Mouse (Mus musculus) midbrain, embryonic 14.5 days (tissue): ENCODE results near the gene Nudcd3. TPM values are rescaled to one million over a fixed set of nuclear protein-coding genes. Genes with fewer than 3 reads are reported as not detected.

Experiments used
- ATAC-seq: fragments of 200-750 bp; cut with Nextera tagmentation; 2 replicates; pipeline ENCODE4 v1.8.0; 2017; ENCODE audit warnings: moderate number of reproducible peaks, moderate library complexity; ENCODE audit not compliant: low FRiP score, low TSS enrichment
- DNase-seq: peaks from one replicate; pipeline ENCODE4 v3.0.0-alpha.2; 2015
- H3K27ac ChIP-seq: fragments of 300-500 bp; sonication (generic); replicated peaks from 2 replicates; pipeline ENCODE4 v1.5.1; 2014; ENCODE audit warnings: mild to moderate bottlenecking, low read depth, low read length, moderate library complexity
- H3K27me3 ChIP-seq: fragments of 300-500 bp; sonication (generic); 2 replicates; pipeline ENCODE4 v1.6.1; 2014; ENCODE audit warnings: low read length, control low read depth, mixed read lengths; ENCODE audit not compliant: control insufficient read depth, insufficient read depth
- H3K36me3 ChIP-seq: fragments of 300-500 bp; sonication (generic); 2 replicates; pipeline ENCODE4 v1.6.1; 2014; ENCODE audit warnings: low read length, control low read depth; ENCODE audit not compliant: control insufficient read depth, insufficient read depth
- H3K4me1 ChIP-seq: fragments of 300-500 bp; sonication (generic); 2 replicates; pipeline ENCODE4 v1.6.1; 2014; ENCODE audit warnings: mild to moderate bottlenecking, antibody characterized with exemption, low read length, control low read depth; ENCODE audit not compliant: control insufficient read depth, insufficient read depth
- H3K4me2 ChIP-seq: fragments of 300-500 bp; sonication (generic); 2 replicates; pipeline ENCODE4 v1.6.1; 2014; ENCODE audit warnings: mild to moderate bottlenecking, low read length, moderate library complexity
- H3K4me3 ChIP-seq: fragments of 300-500 bp; sonication (generic); replicated peaks from 2 replicates; pipeline ENCODE4 v1.5.1; 2014; ENCODE audit warnings: low read depth, low read length
- H3K9ac ChIP-seq: fragments of 300-500 bp; sonication (generic); replicated peaks from 2 replicates; pipeline ENCODE4 v1.6.1; 2014; ENCODE audit warnings: mild to moderate bottlenecking, low read length, moderate library complexity
- H3K9me3 ChIP-seq: fragments of 300-500 bp; sonication (generic); 2 replicates; pipeline ENCODE4 v1.6.1; 2016; ENCODE audit warnings: low read length, control low read depth, mixed read lengths; ENCODE audit not compliant: control insufficient read depth
- WGBS: fragments of 180-500 bp; shearing (Covaris S2); extraction: QIAGEN DNeasy Blood & Tissue Kit; methylation state at CpG from one replicate; pipeline ENCODE4 v1.1.7; 2014; 5-methylcytosine and 5-hydroxymethylcytosine counted together
- polyA plus RNA-seq: library from polyadenylated mRNA; unstranded; fragments of >200 nt; fragmentation: Nextera tagmentation; extraction: Ambion mirVana; gene quantifications from 2 replicates; pipeline ENCODE4 v1.2.1, GENCODE M21; 2014

Nudcd3 gene
- polyA plus RNA-seq, 1 experiment from 2014 or later = 57.8 TPM

- 94% methylated on average over 4 of the region's 4 CpGs for WGBS
- no peak overlapping the region for H3K4me2 ChIP-seq
- no peak overlapping the region for H3K27ac ChIP-seq
- no peaks in the 10 kb centered on the region for H3K9me3 ChIP-seq
- H3K36me3 ChIP-seq = no peaks in the 10 kb centered on the region
- no peak overlapping the region for H3K4me3 ChIP-seq
- H3K27me3 ChIP-seq = no peaks in the 10 kb centered on the region
- DNase-seq (no peak), ATAC-seq (no peak)
- no peaks in the 10 kb centered on the region; the same call in 1 of the 2 replicates for H3K4me1 ChIP-seq
- no peak overlapping the region for H3K9ac ChIP-seq
Measured at GRCm38 (mm10) chr11:6159704-6160275, 40.4 kb downstream of the Nudcd3 start.

DNA sequence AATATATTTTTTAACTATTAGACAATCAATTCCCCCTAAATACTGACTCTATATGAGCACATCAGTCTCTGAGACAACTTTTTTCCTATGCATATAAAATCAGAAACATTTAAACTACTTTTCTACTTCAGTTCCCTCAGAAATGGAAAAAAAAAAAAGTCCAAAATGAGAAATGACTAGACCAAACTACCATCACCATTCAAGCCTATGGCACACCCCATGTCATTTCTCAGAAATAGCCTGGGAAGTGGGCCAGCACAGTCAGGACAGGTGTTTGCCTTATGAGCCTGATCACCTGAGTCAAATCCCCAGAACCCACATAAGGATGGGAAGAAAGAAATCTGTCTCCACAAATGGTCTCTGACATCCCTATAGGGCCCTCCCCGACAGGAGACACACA, 41.7 kb downstream of the Nudcd3 start:
- WGBS = 90% methylated on average over 1 of the region's 1 CpGs
- Histone ChIP-seq H3K4me1 (peaks cover 5% of the 10 kb centered on the region; the same call in 1 of the 2 replicates), H3K4me2 (no peak overlapping the region), H3K27ac (no peak overlapping the region), H3K9ac (no peak overlapping the region), H3K36me3 (no peaks in the 10 kb centered on the region), H3K27me3 (no peaks in the 10 kb centered on the region), H3K4me3 (no peak overlapping the region), H3K9me3 (no peaks in the 10 kb centered on the region)
- DNase-seq (no peak), ATAC-seq (no peak)

DNA sequence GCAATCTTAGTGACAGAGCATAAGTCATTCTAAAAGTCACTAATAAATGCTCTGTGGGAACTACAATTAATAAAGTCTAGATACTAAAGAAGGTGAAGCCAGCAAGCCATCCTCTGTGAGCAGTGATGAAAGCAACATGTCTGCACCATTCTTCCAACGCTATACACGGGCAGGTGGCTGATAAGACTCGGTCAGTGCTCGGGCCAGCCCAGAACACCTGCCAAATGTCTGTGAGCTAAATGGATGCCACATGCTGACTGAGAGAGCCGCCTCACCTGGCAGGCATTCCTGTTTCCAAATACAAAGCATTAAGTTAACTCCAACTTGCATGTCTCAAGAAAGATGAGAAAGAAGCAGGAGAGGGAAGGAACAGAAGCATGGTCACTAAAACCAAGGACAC, 43.1 kb downstream of the Nudcd3 start:
- H3K4me1 ChIP-seq = peaks cover 5% of the 10 kb centered on the region; the same call in 1 of the 2 replicates
- no peak overlapping the region for H3K4me2 ChIP-seq
- H3K36me3 ChIP-seq = no peaks in the 10 kb centered on the region
- 91% methylated on average over 5 of the region's 5 CpGs for WGBS
- H3K4me3 ChIP-seq = no peak overlapping the region
- H3K27ac ChIP-seq = no peak overlapping the region
- no peak for ATAC-seq
- H3K27me3 ChIP-seq = no peaks in the 10 kb centered on the region
- DNase-seq = no peak
- H3K9me3 ChIP-seq = no peaks in the 10 kb centered on the region
- no peak overlapping the region for H3K9ac ChIP-seq

DNA sequence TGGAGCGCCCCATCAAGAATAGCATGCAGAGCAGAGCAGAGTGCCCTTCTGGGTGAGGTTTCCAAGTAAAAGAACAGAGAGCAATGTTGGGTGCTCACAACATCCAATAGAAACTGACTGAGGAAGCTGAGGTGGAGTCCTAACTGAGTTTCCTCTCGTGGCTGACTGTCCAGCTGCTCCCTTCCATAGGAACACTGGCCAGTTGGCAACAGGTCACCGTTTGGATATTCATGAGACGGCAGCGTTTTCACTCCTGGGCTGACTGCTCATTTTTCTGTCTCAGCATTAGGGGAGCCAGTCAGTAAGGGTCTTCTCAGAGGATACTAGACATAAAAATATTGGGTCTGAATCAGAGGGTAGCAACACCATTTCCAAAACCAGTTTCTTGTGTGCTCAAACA, 43.6 kb downstream of the Nudcd3 start:
- Histone ChIP-seq H3K27me3 (no peaks in the 10 kb centered on the region), H3K36me3 (no peaks in the 10 kb centered on the region), H3K4me1 (peaks cover 5% of the 10 kb centered on the region; the same call in 1 of the 2 replicates), H3K9ac (no peak overlapping the region), H3K4me3 (no peak overlapping the region), H3K27ac (no peak overlapping the region), H3K9me3 (no peaks in the 10 kb centered on the region), H3K4me2 (no peak overlapping the region)
- DNase-seq = no peak
- 73% methylated on average over 5 of the region's 5 CpGs for WGBS
- ATAC-seq = no peak

DNA sequence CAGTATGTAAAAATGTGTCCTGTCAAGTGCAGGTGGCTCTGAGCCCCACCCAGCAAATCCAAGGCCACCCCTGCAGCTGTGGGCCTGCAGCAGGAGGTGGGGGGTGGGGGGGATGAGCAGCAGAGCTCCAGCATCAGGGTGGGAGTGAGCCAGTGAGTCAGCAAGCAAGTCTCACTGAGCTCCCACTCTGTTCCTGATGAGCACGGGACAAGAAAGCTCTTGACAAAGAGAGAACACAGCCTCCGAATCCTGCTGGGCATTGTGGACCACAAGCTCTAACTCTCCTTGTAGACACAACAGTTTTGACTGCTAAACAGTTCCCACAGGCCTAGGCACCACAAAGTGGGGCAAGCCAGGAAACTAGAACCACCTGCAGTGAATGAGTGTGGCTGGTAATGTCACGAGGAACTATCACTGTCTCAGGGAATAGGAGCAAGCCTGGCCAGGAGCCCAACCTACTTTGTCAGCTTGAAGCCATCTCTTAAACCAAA, 46.0 kb downstream of the Nudcd3 start:
- H3K27ac ChIP-seq = no peak overlapping the region
- no peak overlapping the region for H3K4me3 ChIP-seq
- peaks cover 9% of the 10 kb centered on the region for H3K36me3 ChIP-seq
- ATAC-seq (no peak), DNase-seq (no peak)
- peaks cover 5% of the 10 kb centered on the region; the same call in 1 of the 2 replicates for H3K4me1 ChIP-seq
- H3K27me3 ChIP-seq = no peaks in the 10 kb centered on the region
- no peaks in the 10 kb centered on the region for H3K9me3 ChIP-seq
- H3K9ac ChIP-seq = no peak overlapping the region
- 72% methylated on average over 3 of the region's 3 CpGs for WGBS
- no peak overlapping the region for H3K4me2 ChIP-seq

GRCm38 (mm10) chr11:6152864-6153263, 47.4 kb downstream of the Nudcd3 start:
- DNase-seq (no peak), ATAC-seq (no peak)
- H3K27me3 ChIP-seq = no peaks in the 10 kb centered on the region
- no peak overlapping the region for H3K4me3 ChIP-seq
- H3K4me2 ChIP-seq = no peak overlapping the region
- H3K9me3 ChIP-seq = no peaks in the 10 kb centered on the region
- 90% methylated on average over 4 of the region's 4 CpGs for WGBS
- H3K36me3 ChIP-seq = peaks cover 16% of the 10 kb centered on the region
- H3K4me1 ChIP-seq = peaks cover 5% of the 10 kb centered on the region; the same call in 1 of the 2 replicates
- no peak overlapping the region for H3K27ac ChIP-seq
- H3K9ac ChIP-seq = no peak overlapping the region

DNA sequence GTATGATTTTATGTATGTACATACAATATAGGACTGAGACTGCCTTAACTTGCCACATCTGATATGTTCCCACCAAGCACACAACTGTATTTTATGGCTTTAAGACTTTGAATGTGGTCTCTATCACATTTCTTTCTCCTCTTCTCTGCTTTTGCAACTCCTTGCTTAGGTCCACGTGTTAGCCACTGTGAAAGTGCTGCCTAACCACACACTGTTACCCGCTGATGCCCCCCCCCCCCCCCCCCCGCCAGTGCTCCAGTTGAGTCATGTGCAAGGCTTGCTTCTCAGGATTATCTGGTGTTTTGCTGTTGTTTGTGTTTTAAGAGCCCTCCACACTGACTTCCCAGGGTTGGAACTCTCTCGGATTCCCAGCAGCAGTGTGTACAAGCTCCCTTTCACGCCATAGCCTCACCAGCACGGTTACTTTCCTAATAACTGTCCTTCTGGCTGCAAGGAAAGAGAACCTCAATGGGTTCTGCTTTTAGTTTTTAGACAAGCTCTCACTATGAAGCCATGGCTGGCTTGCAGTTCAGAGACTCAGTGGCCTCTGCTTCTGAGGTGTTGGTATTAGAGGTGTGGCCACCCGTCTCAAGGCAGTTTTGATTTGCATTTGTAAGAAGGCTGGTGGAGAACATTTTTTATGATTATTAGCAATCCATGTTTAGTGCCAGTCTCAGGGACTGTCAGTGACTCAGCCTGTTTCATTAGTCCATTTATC, 61.8 kb downstream of the Nudcd3 start:
- DNase-seq (no peak), ATAC-seq (no peak)
- no peak overlapping the region for H3K4me3 ChIP-seq
- no peaks in the 10 kb centered on the region for H3K27me3 ChIP-seq
- H3K4me2 ChIP-seq = no peak overlapping the region
- H3K9me3 ChIP-seq = no peaks in the 10 kb centered on the region
- H3K27ac ChIP-seq = no peak overlapping the region
- no peaks in the 10 kb centered on the region for H3K4me1 ChIP-seq
- 0 out of 2 replicates have a peak, but pooled peaks cover 7% of the 10 kb centered on the region for H3K36me3 ChIP-seq
- H3K9ac ChIP-seq = no peak overlapping the region
- WGBS = 81% methylated on average over 7 of the region's 7 CpGs

DNA sequence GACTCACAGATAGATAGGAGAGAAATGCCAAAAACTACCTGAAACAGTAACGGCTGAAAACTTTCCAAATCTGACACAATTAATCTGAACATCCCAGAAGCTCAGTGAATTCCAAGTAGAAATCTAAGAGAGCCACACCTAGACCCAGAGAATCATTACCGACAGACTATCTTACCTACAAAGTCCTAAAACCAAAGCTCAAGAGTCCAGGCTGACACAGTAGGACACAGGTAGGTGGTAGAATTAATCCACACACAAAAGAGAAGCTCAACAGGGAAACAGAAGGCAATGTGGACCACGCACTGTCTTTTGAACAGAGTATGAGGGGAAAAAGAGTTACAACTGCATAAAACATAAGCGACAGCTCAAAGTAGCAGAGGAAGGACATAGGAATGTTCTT, 67.3 kb downstream of the Nudcd3 start:
- H3K4me2 ChIP-seq = no peak overlapping the region
- WGBS = 90% methylated on average over 4 of the region's 4 CpGs
- H3K9me3 ChIP-seq = no peaks in the 10 kb centered on the region
- H3K27ac ChIP-seq = no peak overlapping the region
- ATAC-seq (no peak), DNase-seq (no peak)
- H3K4me3 ChIP-seq = no peak overlapping the region
- H3K36me3 ChIP-seq = no peaks in the 10 kb centered on the region
- H3K27me3 ChIP-seq = no peaks in the 10 kb centered on the region
- H3K9ac ChIP-seq = no peak overlapping the region
- H3K4me1 ChIP-seq = no peaks in the 10 kb centered on the region

DNA sequence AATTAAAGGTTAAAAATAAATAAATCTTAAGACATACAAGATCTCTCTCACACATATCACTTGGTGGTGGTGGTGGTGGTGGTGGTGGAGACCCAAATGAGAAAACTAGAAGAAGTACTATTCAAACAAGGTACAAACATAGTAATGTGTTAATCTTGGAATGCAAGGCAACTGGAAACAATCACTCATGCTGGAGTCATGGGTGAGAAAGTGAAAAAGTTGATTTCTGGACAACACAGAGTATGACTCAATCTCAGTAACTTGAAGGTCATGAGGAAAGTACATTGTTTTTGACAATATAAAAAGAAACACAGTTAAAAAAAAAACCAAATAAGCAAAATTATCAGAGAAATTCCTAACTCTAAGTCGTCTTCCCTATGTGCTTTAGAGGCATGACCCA, 69.6 kb downstream of the Nudcd3 start:
- Histone ChIP-seq H3K9me3 (no peaks in the 10 kb centered on the region), H3K27me3 (no peaks in the 10 kb centered on the region), H3K9ac (no peak overlapping the region), H3K4me3 (no peak overlapping the region), H3K4me2 (no peak overlapping the region), H3K27ac (no peak overlapping the region), H3K4me1 (no peaks in the 10 kb centered on the region), H3K36me3 (no peaks in the 10 kb centered on the region)
- no peak for DNase-seq
- ATAC-seq = no peak
- WGBS = 89% methylated on average over 1 of the region's 1 CpGs
